Mouse (Mus musculus) neural tube, embryonic 11.5 days (tissue): ENCODE data around the gene Gen1. TPM values are rescaled to one million over a fixed set of nuclear protein-coding genes. Genes with fewer than 3 reads are reported as not detected.

Experiments used
- ATAC-seq: fragments of 200-750 bp; cut with Nextera tagmentation; 2 replicates; pipeline ENCODE4 v1.8.0; 2017; ENCODE audit warnings: moderate number of reproducible peaks, mild to moderate bottlenecking, moderate TSS enrichment, moderate library complexity; ENCODE audit not compliant: insufficient read depth, low FRiP score, low TSS enrichment
- DNase-seq: peaks from one replicate; pipeline ENCODE4 v3.0.0-alpha.2; 2015; ENCODE audit warnings: low spot score
- H3K27ac ChIP-seq: fragments of 300-500 bp; sonication (generic); 2 replicates; pipeline ENCODE4 v1.5.1; 2014; ENCODE audit warnings: low read depth, mild to moderate bottlenecking, low read length
- H3K27me3 ChIP-seq: fragments of 300-500 bp; sonication (generic); 2 replicates; pipeline ENCODE4 v1.6.1; 2014; ENCODE audit warnings: mild to moderate bottlenecking, low read length, mixed read lengths; ENCODE audit not compliant: control insufficient read depth, insufficient read depth
- H3K36me3 ChIP-seq: fragments of 300-500 bp; sonication (generic); 2 replicates; pipeline ENCODE4 v1.6.1; 2014; ENCODE audit warnings: mild to moderate bottlenecking, low read length, moderate library complexity, mixed read lengths; ENCODE audit not compliant: control insufficient read depth, insufficient read depth
- H3K4me1 ChIP-seq: fragments of 300-500 bp; sonication (generic); 2 replicates; pipeline ENCODE4 v1.6.1; 2014; ENCODE audit warnings: low read length, mixed read lengths; ENCODE audit not compliant: control insufficient read depth, insufficient read depth
- H3K4me2 ChIP-seq: fragments of 300-500 bp; sonication (generic); 2 replicates; pipeline ENCODE4 v1.6.1; 2014; ENCODE audit warnings: low read depth, mild to moderate bottlenecking, moderate library complexity
- H3K4me3 ChIP-seq: fragments of 300-500 bp; sonication (generic); 2 replicates; pipeline ENCODE4 v1.5.1; 2014; ENCODE audit warnings: low read depth, low read length
- H3K9ac ChIP-seq: fragments of 300-500 bp; sonication (generic); 2 replicates; pipeline ENCODE4 v1.6.1; 2014; ENCODE audit warnings: mild to moderate bottlenecking, low read length
- H3K9me3 ChIP-seq: fragments of 300-500 bp; sonication (generic); 2 replicates; pipeline ENCODE4 v1.6.1; 2016; ENCODE audit warnings: low read length; ENCODE audit not compliant: control insufficient read depth
- WGBS: fragments of 180-500 bp; shearing (Covaris S2); extraction: QIAGEN DNeasy Blood & Tissue Kit; methylation state at CpG from one replicate; pipeline ENCODE4 v1.1.7; 2014; 5-methylcytosine and 5-hydroxymethylcytosine counted together
- polyA plus RNA-seq: library from polyadenylated mRNA; unstranded; fragments of >200 nt; fragmentation: Nextera tagmentation; extraction: Ambion mirVana; gene quantifications from 2 replicates; pipeline ENCODE4 v1.2.1, GENCODE M21; 2014

Gen1 gene
- polyA plus RNA-seq, 1 experiment from 2014 or later, result 12.3 TPM

- DNase-seq, result no peak
- Histone ChIP-seq H3K4me3 (no peak overlapping the region), H3K9ac (no peak overlapping the region), H3K4me1 (no peaks in the 10 kb centered on the region), H3K27me3 (no peaks in the 10 kb centered on the region), H3K9me3 (no peaks in the 10 kb centered on the region), H3K27ac (no peak overlapping the region), H3K36me3 (no peaks in the 10 kb centered on the region), H3K4me2 (no peak overlapping the region)
- 73% methylated on average over 3 of the region's 3 CpGs for WGBS
- ATAC-seq, result no peak
Measured at GRCm38 (mm10) chr12:11216454-11216853, 49.1 kb downstream of the Gen1 start.

- no peak for DNase-seq
- Histone ChIP-seq H3K4me3 (no peak overlapping the region), H3K27me3 (no peaks in the 10 kb centered on the region), H3K27ac (no peak overlapping the region), H3K9ac (no peak overlapping the region), H3K9me3 (no peaks in the 10 kb centered on the region), H3K4me2 (no peak overlapping the region), H3K36me3 (no peaks in the 10 kb centered on the region), H3K4me1 (no peaks in the 10 kb centered on the region)
- no peak for ATAC-seq
- 87% methylated on average over 2 of the region's 2 CpGs for WGBS
Measured at GRCm38 (mm10) chr12:11215555-11215954, 50.0 kb downstream of the Gen1 start.

GRCm38 (mm10) chr12:11214776-11215175 lies 50.8 kb downstream of the Gen1 start:
- Histone ChIP-seq H3K9ac (no peak overlapping the region), H3K4me1 (no peaks in the 10 kb centered on the region), H3K27me3 (no peaks in the 10 kb centered on the region), H3K9me3 (no peaks in the 10 kb centered on the region), H3K36me3 (no peaks in the 10 kb centered on the region), H3K4me3 (no peak overlapping the region), H3K27ac (no peak overlapping the region), H3K4me2 (no peak overlapping the region)
- no peak for ATAC-seq
- no peak for DNase-seq

GRCm38 (mm10) chr12:11212881-11213280 lies 52.7 kb downstream of the Gen1 start:
- no peaks in the 10 kb centered on the region for H3K27me3 ChIP-seq
- no peaks in the 10 kb centered on the region for H3K9me3 ChIP-seq
- no peak overlapping the region for H3K4me3 ChIP-seq
- no peaks in the 10 kb centered on the region for H3K36me3 ChIP-seq
- H3K4me2 ChIP-seq, result no peak overlapping the region
- ATAC-seq, result no peak
- 77% methylated on average over 1 of the region's 1 CpGs for WGBS
- H3K9ac ChIP-seq, result no peak overlapping the region
- DNase-seq, result no peak
- H3K4me1 ChIP-seq, result no peaks in the 10 kb centered on the region
- no peak overlapping the region for H3K27ac ChIP-seq

- DNase-seq (no peak), ATAC-seq (no peak)
- H3K27me3 ChIP-seq, result no peaks in the 10 kb centered on the region
- 74% methylated on average over 3 of the region's 3 CpGs for WGBS
- no peaks in the 10 kb centered on the region for H3K36me3 ChIP-seq
- no peak overlapping the region for H3K4me3 ChIP-seq
- no peak overlapping the region for H3K4me2 ChIP-seq
- no peak overlapping the region for H3K27ac ChIP-seq
- H3K9me3 ChIP-seq, result no peaks in the 10 kb centered on the region
- H3K4me1 ChIP-seq, result no peaks in the 10 kb centered on the region
- no peak overlapping the region for H3K9ac ChIP-seq
Measured at GRCm38 (mm10) chr12:11210361-11210760, 55.2 kb downstream of the Gen1 start.

- no peak overlapping the region for H3K4me2 ChIP-seq
- no peaks in the 10 kb centered on the region for H3K4me1 ChIP-seq
- no peak overlapping the region for H3K27ac ChIP-seq
- no peak overlapping the region for H3K9ac ChIP-seq
- no peaks in the 10 kb centered on the region for H3K36me3 ChIP-seq
- DNase-seq, result no peak
- H3K4me3 ChIP-seq, result no peak overlapping the region
- 62% methylated on average over 5 of the region's 5 CpGs for WGBS
- no peaks in the 10 kb centered on the region for H3K27me3 ChIP-seq
- no peaks in the 10 kb centered on the region for H3K9me3 ChIP-seq
- no peak for ATAC-seq
Measured at GRCm38 (mm10) chr12:11209636-11210035, 56.0 kb downstream of the Gen1 start.

GRCm38 (mm10) chr12:11208872-11209271 lies 56.7 kb downstream of the Gen1 start, which contains the start of gene Msgn1:
Gene Msgn1, minus strand, starts transcription at chr12:11208972.
- WGBS, result 50% methylated on average over 5 of the region's 5 CpGs
- Histone ChIP-seq H3K4me2 (no peak within 1 kb of the TSS), H3K4me1 (no peaks in the 10 kb centered on the region), H3K27me3 (no peaks in the 10 kb centered on the region), H3K9me3 (no peaks in the 10 kb centered on the region), H3K27ac (no peak within 1 kb of the TSS), H3K36me3 (no peaks in the 10 kb centered on the region), H3K9ac (no peak within 1 kb of the TSS), H3K4me3 (no peak within 1 kb of the TSS)
- DNase-seq, result no peak
- no peak for ATAC-seq

GRCm38 (mm10) chr12:11206321-11206720 lies 59.3 kb downstream of the Gen1 start:
- WGBS, result 75% methylated on average over 4 of the region's 4 CpGs
- Histone ChIP-seq H3K36me3 (no peaks in the 10 kb centered on the region), H3K9ac (no peak overlapping the region), H3K27ac (no peak overlapping the region), H3K9me3 (no peaks in the 10 kb centered on the region), H3K27me3 (no peaks in the 10 kb centered on the region), H3K4me1 (no peaks in the 10 kb centered on the region), H3K4me3 (no peak overlapping the region), H3K4me2 (no peak overlapping the region)
- DNase-seq (no peak), ATAC-seq (no peak)

- H3K4me3 ChIP-seq, result no peak overlapping the region
- H3K9ac ChIP-seq, result no peak overlapping the region
- H3K4me1 ChIP-seq, result no peaks in the 10 kb centered on the region
- no peaks in the 10 kb centered on the region for H3K27me3 ChIP-seq
- DNase-seq, result no peak
- H3K27ac ChIP-seq, result no peak overlapping the region
- no peak for ATAC-seq
- WGBS, result 81% methylated on average over 18 of the region's 18 CpGs
- no peaks in the 10 kb centered on the region for H3K9me3 ChIP-seq
- no peak overlapping the region for H3K4me2 ChIP-seq
- H3K36me3 ChIP-seq, result no peaks in the 10 kb centered on the region
Measured at GRCm38 (mm10) chr12:11203694-11204665, 61.6 kb downstream of the Gen1 start.
